Mouse (Mus musculus) neural tube, embryonic 13.5 days (tissue): Measurements from ENCODE around the gene Gpatch11. TPM values are rescaled to one million over a fixed set of nuclear protein-coding genes. Genes with fewer than 3 reads are reported as not detected.

ENCODE experiments used
- polyA plus RNA-seq: library from polyadenylated mRNA; unstranded; fragments of >200 nt; fragmentation: Nextera tagmentation; extraction: Ambion mirVana; gene quantifications from 2 replicates; pipeline ENCODE4 v1.2.1, GENCODE M21; 2015

Gpatch11 gene
- polyA plus RNA-seq, 1 experiment from 2014 or later, result 54.6 TPM

Other genes with a start within 250 kb of the Gpatch11 start
- gene Strn, start 98.4 kb upstream of the Gpatch11 start, polyA plus RNA-seq, result 5.0 TPM in 2 replicates
- gene Heatr5b, start 203 bp upstream of the Gpatch11 start, polyA plus RNA-seq, result 20.4 and 21.4 TPM in 2 replicates
- gene Eif2ak2, start 47.0 kb downstream of the Gpatch11 start, polyA plus RNA-seq, result 2.4 and 3.4 TPM in 2 replicates
- 0.26 TPM in 1 of 2 replicates, not detected in the other for gene Sult6b1, start 71.4 kb downstream of the Gpatch11 start, polyA plus RNA-seq
- 129 and 134 TPM in 2 replicates for gene Cebpzos, start 80.9 kb downstream of the Gpatch11 start, polyA plus RNA-seq
- 52.0 and 55.8 TPM in 2 replicates for gene Cebpz, start 101.5 kb downstream of the Gpatch11 start, polyA plus RNA-seq
- gene Ndufaf7, start 101.6 kb downstream of the Gpatch11 start, polyA plus RNA-seq, result 59.8 and 64.7 TPM in 2 replicates
- gene Prkd3, start 185.2 kb downstream of the Gpatch11 start, polyA plus RNA-seq, result 16.8 and 19.9 TPM in 2 replicates
- 12.5 TPM in 2 replicates for gene Qpct, start 216.3 kb downstream of the Gpatch11 start, polyA plus RNA-seq